Mouse (Mus musculus): ENCODE data around the gene Ccl26.

Gene Ccl26

DNA sequence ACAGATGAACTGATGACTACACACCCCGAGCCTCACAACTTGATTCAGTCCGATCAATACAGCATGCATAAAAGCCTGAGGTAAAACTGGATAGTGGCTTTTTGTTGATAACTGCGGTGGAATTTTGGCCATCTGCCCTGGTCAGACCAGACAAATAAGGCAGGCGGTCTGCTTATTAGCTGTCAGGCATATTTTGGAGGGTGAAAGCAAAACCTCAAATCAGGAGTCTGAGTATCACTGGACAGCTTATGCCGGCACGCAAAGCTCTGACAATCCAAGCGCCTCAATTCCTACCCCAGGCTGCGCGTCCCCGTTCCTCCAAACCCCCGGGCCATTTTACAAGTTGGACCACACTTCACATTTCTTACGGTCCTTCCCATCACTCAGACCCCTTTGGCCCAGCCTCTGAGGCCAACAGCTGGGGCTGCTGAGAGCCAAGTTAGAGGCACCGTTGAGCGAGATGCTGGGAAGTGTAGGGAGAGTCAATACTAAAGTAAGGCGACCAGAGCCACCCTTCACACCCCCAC is 19.3 kb downstream of the Ccl26 start:
- DNase-seq (ENCODE audit: low read depth, low spot score), result no peak

GRCm38 (mm10) chr5:135537794-135538214 is 25.6 kb downstream of the Ccl26 start:
- DNase-seq (ENCODE audit: low read depth, low spot score), result no peak

DNA sequence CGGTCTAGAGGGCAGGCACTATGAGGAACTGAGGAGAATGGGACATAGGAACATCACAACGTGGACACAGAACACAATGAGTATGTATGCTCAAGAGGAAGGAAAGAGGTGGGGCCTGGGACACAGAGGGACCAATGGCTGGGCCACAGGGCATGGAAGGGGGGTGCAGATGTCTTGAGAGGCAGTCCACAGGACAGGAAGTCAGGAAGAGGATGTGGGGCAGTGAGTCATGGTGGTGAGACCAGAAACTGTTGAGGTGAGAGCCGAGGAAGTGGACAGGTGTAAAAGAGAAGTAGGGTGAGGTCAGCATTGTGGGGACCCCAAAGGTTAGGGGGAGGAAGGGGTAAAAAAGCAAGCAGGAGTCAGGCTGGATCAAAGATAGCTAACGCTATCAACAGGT is 26.0 kb downstream of the Ccl26 start:
- no peak for DNase-seq (ENCODE audit: low read depth, low spot score)

DNA sequence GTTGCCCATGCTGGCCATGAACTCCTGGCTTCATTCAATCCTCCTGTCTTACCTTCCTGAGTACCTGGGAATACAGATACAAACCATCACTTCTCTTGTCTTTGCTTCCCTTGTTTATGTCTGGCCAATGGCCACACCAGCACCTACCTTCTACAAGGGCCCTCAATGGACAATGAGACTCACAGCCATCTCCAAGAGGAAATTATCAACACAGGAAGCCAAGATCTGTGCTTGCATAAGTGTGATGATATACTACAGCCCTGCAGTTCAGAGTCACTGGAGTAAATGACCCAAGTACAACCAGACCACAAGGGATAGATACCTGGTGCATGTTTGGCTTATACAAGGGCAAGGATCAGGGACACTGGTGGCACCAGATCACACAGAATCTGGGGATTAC is 27.5 kb downstream of the Ccl26 start:
- no peak for DNase-seq (ENCODE audit: low read depth, low spot score)

- no peak for DNase-seq (ENCODE audit: low read depth, low spot score)
Observed at GRCm38 (mm10) chr5:135533431-135533830, 29.9 kb downstream of the Ccl26 start.

DNA sequence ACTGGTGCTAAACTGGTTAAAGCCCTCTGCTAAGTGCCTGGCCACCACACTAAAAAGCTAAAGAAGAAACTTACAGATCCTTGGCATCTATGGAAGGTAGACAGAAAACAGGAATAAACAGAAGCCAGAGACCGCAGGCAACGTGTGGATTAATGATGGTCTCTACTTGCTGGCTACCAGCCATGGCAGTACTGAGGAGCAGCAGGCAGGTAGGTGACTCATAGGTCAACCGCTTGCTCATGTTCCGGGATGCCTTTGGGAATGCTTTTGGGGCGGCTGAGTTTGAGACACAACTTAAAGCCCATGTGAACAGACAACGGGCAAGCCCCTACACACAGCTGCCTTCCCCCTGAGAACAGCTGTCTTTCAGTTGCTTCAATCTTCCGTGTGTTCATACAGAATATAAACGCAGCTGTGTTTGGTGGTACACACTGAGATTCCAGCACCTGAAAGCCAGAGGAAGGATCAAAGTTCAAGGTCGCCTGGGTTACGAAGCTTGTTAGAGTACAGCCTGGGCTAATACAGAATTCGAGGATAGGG is 32.0 kb downstream of the Ccl26 start:
- no peak for DNase-seq (ENCODE audit: low read depth, low spot score)

DNA sequence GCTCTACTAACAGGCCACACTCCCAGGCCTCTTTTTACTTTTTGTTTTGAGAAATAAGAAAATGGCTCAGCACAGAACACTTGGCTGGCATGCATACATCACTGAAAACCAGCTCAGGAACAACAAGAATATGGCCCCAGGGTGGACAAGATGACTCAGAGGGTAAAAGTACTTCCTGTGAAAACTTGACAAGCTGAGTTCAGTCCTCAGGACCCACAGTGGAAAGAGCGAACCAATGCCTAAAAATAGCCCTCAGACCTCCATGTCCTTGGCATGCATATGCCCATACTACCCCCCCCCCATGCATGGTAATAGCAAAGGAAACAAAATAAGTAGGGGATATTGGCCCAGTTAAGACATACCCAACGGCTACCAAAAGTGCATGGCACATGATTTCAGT is 33.4 kb downstream of the Ccl26 start:
- DNase-seq (ENCODE audit: low read depth, low spot score), result no peak

DNA sequence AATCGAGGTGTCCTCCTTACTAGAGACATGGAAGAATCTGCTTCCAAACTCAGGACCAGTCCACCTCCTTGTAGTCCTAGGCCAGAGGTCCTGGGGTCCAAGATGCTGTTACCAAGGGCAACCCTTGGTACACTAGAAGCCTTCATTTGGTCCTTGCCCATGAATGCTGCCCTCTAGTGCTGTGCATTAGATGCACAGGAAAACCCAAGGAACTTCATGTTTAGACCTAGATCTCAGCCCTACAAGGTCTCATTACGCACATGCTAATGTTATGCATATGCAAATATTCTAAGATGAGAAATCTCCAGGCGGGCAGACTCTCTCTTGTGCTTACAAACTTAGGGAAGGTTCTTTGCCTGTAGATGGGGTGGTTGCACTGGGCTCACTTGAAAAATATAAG is 34.1 kb downstream of the Ccl26 start:
- no peak for DNase-seq (ENCODE audit: low read depth, low spot score)

DNA sequence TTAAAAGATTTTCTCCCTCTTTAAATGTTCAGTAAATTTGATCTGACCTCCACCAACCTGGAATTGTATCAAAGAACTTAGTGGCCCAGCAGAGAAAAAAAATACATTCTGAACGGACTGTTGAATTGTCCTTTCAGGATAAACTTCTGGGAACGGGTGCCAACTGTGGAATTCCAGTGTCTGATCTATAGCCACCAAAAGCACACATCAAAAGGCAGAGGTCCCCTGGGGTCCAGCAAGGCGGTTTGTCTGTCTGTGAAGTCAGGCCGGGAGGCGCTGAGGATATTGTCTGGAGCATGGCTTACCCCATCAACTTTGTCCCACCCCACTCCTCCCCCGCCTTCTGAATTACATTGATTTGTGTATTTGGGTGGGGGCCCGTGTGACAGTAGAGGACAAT is 35.4 kb downstream of the Ccl26 start:
- peak; percentile 44 for DNase-seq (ENCODE audit: low read depth, low spot score)

DNA sequence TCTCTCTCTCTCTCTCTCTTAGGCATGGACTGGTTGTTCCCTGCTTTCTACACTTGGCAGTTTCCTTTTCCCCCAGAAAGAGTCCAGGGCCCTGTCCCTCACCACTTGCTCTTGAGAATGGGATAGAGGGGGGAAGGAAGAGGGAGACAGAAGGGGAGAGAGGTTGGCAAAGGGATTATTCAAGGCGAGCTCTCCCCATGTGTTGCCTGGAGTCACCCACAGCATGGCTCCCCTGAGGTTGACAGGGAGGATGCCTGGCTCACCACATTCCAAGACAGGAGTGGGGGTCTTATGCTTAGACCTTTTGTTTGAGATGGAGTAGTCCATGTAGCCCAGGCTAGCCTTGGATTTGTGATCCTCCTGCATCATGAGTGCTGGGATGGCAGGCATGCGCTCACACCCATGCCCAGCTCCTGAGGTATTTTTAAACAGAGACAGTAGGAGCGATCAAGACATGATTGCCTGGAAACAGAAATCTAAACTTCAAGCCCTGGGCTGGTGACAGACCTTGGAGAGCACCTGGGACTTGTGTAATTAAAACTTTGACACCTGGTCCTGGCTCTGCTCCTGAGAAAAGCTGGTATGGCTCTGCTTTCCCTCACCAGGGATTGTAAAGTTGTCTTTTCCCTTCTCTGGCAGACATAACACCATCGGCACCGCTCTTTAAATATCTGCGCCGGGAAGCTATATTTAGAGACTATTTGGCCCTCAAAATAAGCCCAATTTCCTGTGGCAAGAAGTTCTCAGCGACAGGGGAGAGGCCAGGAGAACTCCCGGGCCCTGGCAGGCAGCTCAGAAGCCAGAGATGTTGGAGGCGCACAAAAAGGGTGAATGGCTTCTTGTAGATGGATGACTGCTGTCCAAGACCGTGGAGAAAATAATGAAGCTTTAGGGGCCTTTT is 38.5 kb downstream of the Ccl26 start:
- DNase-seq (ENCODE audit: low read depth, low spot score), result no peak

DNA sequence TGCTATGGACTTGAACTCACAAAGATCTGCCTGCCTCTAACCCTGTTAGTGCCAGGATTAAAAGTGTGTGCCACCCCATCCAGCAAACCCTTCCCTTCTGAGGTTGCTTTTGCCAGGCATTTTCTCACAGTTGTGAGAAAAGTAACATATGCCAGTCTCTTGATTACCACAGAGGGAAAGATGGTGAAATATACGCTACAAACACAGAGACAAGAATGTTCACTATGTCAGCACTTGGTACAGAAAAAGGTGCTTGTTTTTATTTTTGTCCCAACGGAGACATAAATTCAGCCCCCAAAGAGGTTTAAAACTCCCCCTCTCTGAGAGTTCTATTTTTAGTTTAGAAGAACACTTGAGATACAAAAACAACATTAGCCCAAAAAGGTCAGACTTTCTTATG is 39.3 kb downstream of the Ccl26 start:
- no peak for DNase-seq (ENCODE audit: low read depth, low spot score)

- no peak for DNase-seq (ENCODE audit: low read depth, low spot score)
Observed at GRCm38 (mm10) chr5:135522111-135522722, 41.2 kb downstream of the Ccl26 start.

DNA sequence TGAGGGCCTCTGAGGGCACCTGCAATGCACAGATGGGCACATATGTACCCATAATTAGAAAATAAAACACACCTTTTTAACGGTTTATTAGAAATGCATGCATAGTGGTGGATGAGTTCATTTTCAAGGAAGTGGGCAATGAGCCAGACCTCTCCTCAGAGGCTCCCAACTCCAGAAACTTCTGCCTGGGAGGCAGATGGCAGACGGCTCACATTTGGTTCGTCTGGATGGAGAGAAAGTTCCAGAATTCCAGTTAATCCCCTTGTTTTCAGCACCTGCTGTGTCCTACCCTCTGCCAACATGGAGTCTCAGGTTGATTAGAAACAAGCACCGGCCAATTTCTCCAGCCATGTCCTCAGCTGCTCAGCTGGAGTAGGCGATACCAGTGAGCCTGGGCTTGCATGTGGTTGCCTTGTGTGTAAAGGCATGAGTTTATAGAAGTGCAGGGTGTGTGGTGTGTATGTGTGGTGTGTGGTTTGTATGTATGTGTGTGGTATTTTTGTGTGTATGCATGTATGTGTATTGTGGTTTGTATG is 46.0 kb downstream of the Ccl26 start:
- no peak for DNase-seq (ENCODE audit: low read depth, low spot score)

GRCm38 (mm10) chr5:135513131-135513530 is 50.2 kb downstream of the Ccl26 start:
- peak; percentile 56 for DNase-seq (ENCODE audit: low read depth, low spot score)

- DNase-seq (ENCODE audit: low read depth, low spot score), result no peak
Observed at GRCm38 (mm10) chr5:135511105-135511504, 52.3 kb downstream of the Ccl26 start.
